Mouse (Mus musculus): ENCODE results near the gene Zswim4. TPM values are rescaled to one million over a fixed set of nuclear protein-coding genes. Genes with fewer than 3 reads are reported as not detected.
"Not testable (repeated sequence)": the region's sequence is repeated elsewhere in the genome, so short reads cannot be mapped to it uniquely, and the experiment has no call there.

The Zswim4 gene
- 6.3 and 7.8 TPM in 2 replicates for polyA plus RNA-seq (2014; fragmentation: Nextera tagmentation; extraction: Ambion mirVana)

GRCm38 (mm10) chr8:84236998-84237473, at the start of gene Zswim4:
Gene Zswim4, minus strand, starts transcription at chr8:84237055.
- peak within 1 kb of the TSS; percentile 89 for H3K4me3 ChIP-seq (ENCODE audit: low read depth, low read length)
- peaks cover 6% of the 10 kb centered on the region; the same call in 1 of the 2 replicates for H3K36me3 ChIP-seq (ENCODE audit: control insufficient read depth, insufficient read depth, low read length)
- H3K4me1 ChIP-seq (ENCODE audit: control insufficient read depth, insufficient read depth, low read length): peaks cover 10% of the 10 kb centered on the region
- peak within 1 kb of the TSS; percentile 88 for H3K4me2 ChIP-seq
- under 1% methylated on average over 35 of the region's 35 CpGs for WGBS (ENCODE audit: insufficient replicate concordance)
- H3K9me3 ChIP-seq (replicated peaks; ENCODE audit: control insufficient read depth, low read length): no peaks in the 10 kb centered on the region
- peak within 1 kb of the TSS; percentile 91 for H3K9ac ChIP-seq (ENCODE audit: low read depth, low read length)
- ATAC-seq (replicated peaks; ENCODE audit: insufficient number of reproducible peaks, low FRiP score, low TSS enrichment): peak; percentile 97
- H3K27me3 ChIP-seq (ENCODE audit: control insufficient read depth, insufficient read depth, low read length): no peaks in the 10 kb centered on the region
- H3K27ac ChIP-seq (ENCODE audit: low read depth, low read length): peak within 1 kb of the TSS; percentile 65

GRCm38 (mm10) chr8:84285665-84286064, 48.8 kb upstream of the Zswim4 start:
- not testable (repeated sequence) for H3K27me3 ChIP-seq (ENCODE audit: control insufficient read depth, insufficient read depth, low read length); H3K4me2 ChIP-seq; H3K4me1 ChIP-seq (ENCODE audit: control insufficient read depth, insufficient read depth, low read length); H3K4me3 ChIP-seq (ENCODE audit: low read depth, low read length); H3K27ac ChIP-seq (ENCODE audit: low read depth, low read length); H3K9ac ChIP-seq (ENCODE audit: low read depth, low read length); H3K36me3 ChIP-seq (ENCODE audit: control insufficient read depth, insufficient read depth, low read length); H3K9me3 ChIP-seq (replicated peaks; ENCODE audit: control insufficient read depth, low read length)
- 0 out of 2 replicates have a peak, but pooled peaks have one; percentile 7 for ATAC-seq (replicated peaks; ENCODE audit: insufficient number of reproducible peaks, low FRiP score, low TSS enrichment)
- WGBS (ENCODE audit: insufficient replicate concordance): 48% methylated on average over 5 of the region's 5 CpGs

GRCm38 (mm10) chr8:84284608-84285063, 47.8 kb upstream of the Zswim4 start:
- Histone ChIP-seq H3K4me1 (ENCODE audit: control insufficient read depth, insufficient read depth, low read length) (no peaks in the 10 kb centered on the region), H3K4me3 (ENCODE audit: low read depth, low read length) (no peak overlapping the region), H3K36me3 (ENCODE audit: control insufficient read depth, insufficient read depth, low read length) (no peaks in the 10 kb centered on the region), H3K4me2 (peak overlapping the region; percentile 43), H3K27me3 (ENCODE audit: control insufficient read depth, insufficient read depth, low read length) (no peaks in the 10 kb centered on the region), H3K9me3 (replicated peaks; ENCODE audit: control insufficient read depth, low read length) (no peaks in the 10 kb centered on the region), H3K9ac (ENCODE audit: low read depth, low read length) (no peak overlapping the region; the same call in 1 of the 2 replicates), H3K27ac (ENCODE audit: low read depth, low read length) (no peak overlapping the region)
- WGBS (ENCODE audit: insufficient replicate concordance): 14% methylated on average over 9 of the region's 9 CpGs
- ATAC-seq (replicated peaks; ENCODE audit: insufficient number of reproducible peaks, low FRiP score, low TSS enrichment): no peak

- H3K4me3 ChIP-seq (ENCODE audit: low read depth, low read length): no peak overlapping the region
- H3K4me2 ChIP-seq: no peak overlapping the region
- no peak overlapping the region for H3K9ac ChIP-seq (ENCODE audit: low read depth, low read length)
- no peaks in the 10 kb centered on the region for H3K27me3 ChIP-seq (ENCODE audit: control insufficient read depth, insufficient read depth, low read length)
- no peaks in the 10 kb centered on the region for H3K9me3 ChIP-seq (replicated peaks; ENCODE audit: control insufficient read depth, low read length)
- H3K4me1 ChIP-seq (ENCODE audit: control insufficient read depth, insufficient read depth, low read length): 0 out of 2 replicates have a peak, but pooled peaks cover 3% of the 10 kb centered on the region
- 51% methylated on average over 10 of the region's 10 CpGs for WGBS (ENCODE audit: insufficient replicate concordance)
- ATAC-seq (replicated peaks; ENCODE audit: insufficient number of reproducible peaks, low FRiP score, low TSS enrichment): no peak
- no peaks in the 10 kb centered on the region for H3K36me3 ChIP-seq (ENCODE audit: control insufficient read depth, insufficient read depth, low read length)
- H3K27ac ChIP-seq (ENCODE audit: low read depth, low read length): no peak overlapping the region
Measured at GRCm38 (mm10) chr8:84280777-84281176, 43.9 kb upstream of the Zswim4 start.

GRCm38 (mm10) chr8:84276447-84276846, 39.6 kb upstream of the Zswim4 start:
- no peak overlapping the region for H3K4me2 ChIP-seq
- no peaks in the 10 kb centered on the region for H3K27me3 ChIP-seq (ENCODE audit: control insufficient read depth, insufficient read depth, low read length)
- H3K9ac ChIP-seq (ENCODE audit: low read depth, low read length): no peak overlapping the region
- 70% methylated on average over 1 of the region's 1 CpGs for WGBS (ENCODE audit: insufficient replicate concordance)
- H3K4me1 ChIP-seq (ENCODE audit: control insufficient read depth, insufficient read depth, low read length): 0 out of 2 replicates have a peak, but pooled peaks cover 3% of the 10 kb centered on the region
- ATAC-seq (replicated peaks; ENCODE audit: insufficient number of reproducible peaks, low FRiP score, low TSS enrichment): no peak
- no peaks in the 10 kb centered on the region for H3K9me3 ChIP-seq (replicated peaks; ENCODE audit: control insufficient read depth, low read length)
- H3K27ac ChIP-seq (ENCODE audit: low read depth, low read length): no peak overlapping the region
- no peak overlapping the region for H3K4me3 ChIP-seq (ENCODE audit: low read depth, low read length)
- no peaks in the 10 kb centered on the region for H3K36me3 ChIP-seq (ENCODE audit: control insufficient read depth, insufficient read depth, low read length)

- H3K9ac ChIP-seq (ENCODE audit: low read depth, low read length): no peak overlapping the region
- H3K9me3 ChIP-seq (replicated peaks; ENCODE audit: control insufficient read depth, low read length): no peaks in the 10 kb centered on the region
- H3K36me3 ChIP-seq (ENCODE audit: control insufficient read depth, insufficient read depth, low read length): no peaks in the 10 kb centered on the region
- no peak overlapping the region for H3K27ac ChIP-seq (ENCODE audit: low read depth, low read length)
- H3K4me2 ChIP-seq: no peak overlapping the region
- H3K27me3 ChIP-seq (ENCODE audit: control insufficient read depth, insufficient read depth, low read length): no peaks in the 10 kb centered on the region
- WGBS (ENCODE audit: insufficient replicate concordance): 77% methylated on average over 3 of the region's 3 CpGs
- peaks cover 10% of the 10 kb centered on the region for H3K4me1 ChIP-seq (ENCODE audit: control insufficient read depth, insufficient read depth, low read length)
- no peak overlapping the region for H3K4me3 ChIP-seq (ENCODE audit: low read depth, low read length)
- no peak for ATAC-seq (replicated peaks; ENCODE audit: insufficient number of reproducible peaks, low FRiP score, low TSS enrichment)
Measured at GRCm38 (mm10) chr8:84273968-84274367, 37.1 kb upstream of the Zswim4 start.

- Histone ChIP-seq H3K4me2 (no peak overlapping the region), H3K27ac (ENCODE audit: low read depth, low read length) (no peak overlapping the region), H3K36me3 (ENCODE audit: control insufficient read depth, insufficient read depth, low read length) (no peaks in the 10 kb centered on the region), H3K9ac (ENCODE audit: low read depth, low read length) (no peak overlapping the region), H3K4me3 (ENCODE audit: low read depth, low read length) (no peak overlapping the region), H3K27me3 (ENCODE audit: control insufficient read depth, insufficient read depth, low read length) (no peaks in the 10 kb centered on the region), H3K4me1 (ENCODE audit: control insufficient read depth, insufficient read depth, low read length) (peaks cover 8% of the 10 kb centered on the region), H3K9me3 (replicated peaks; ENCODE audit: control insufficient read depth, low read length) (no peaks in the 10 kb centered on the region)
- ATAC-seq (replicated peaks; ENCODE audit: insufficient number of reproducible peaks, low FRiP score, low TSS enrichment): no peak
- 65% methylated on average over 4 of the region's 4 CpGs for WGBS (ENCODE audit: insufficient replicate concordance)
Measured at GRCm38 (mm10) chr8:84272302-84272701, 35.4 kb upstream of the Zswim4 start.

- Histone ChIP-seq H3K4me3 (ENCODE audit: low read depth, low read length) (peak within 1 kb of the TSS; percentile 82), H3K9ac (ENCODE audit: low read depth, low read length) (peak within 1 kb of the TSS; percentile 85), H3K4me2 (peak within 1 kb of the TSS; percentile 90), H3K36me3 (ENCODE audit: control insufficient read depth, insufficient read depth, low read length) (0 out of 2 replicates have a peak, but pooled peaks cover 4% of the 10 kb centered on the region), H3K4me1 (ENCODE audit: control insufficient read depth, insufficient read depth, low read length) (peaks cover 7% of the 10 kb centered on the region), H3K9me3 (replicated peaks; ENCODE audit: control insufficient read depth, low read length) (no peaks in the 10 kb centered on the region), H3K27me3 (ENCODE audit: control insufficient read depth, insufficient read depth, low read length) (no peaks in the 10 kb centered on the region), H3K27ac (ENCODE audit: low read depth, low read length) (no peak within 1 kb of the TSS; the same call in 1 of the 2 replicates)
- WGBS (ENCODE audit: insufficient replicate concordance): under 1% methylated on average over 44 of the region's 44 CpGs
- ATAC-seq (replicated peaks; ENCODE audit: insufficient number of reproducible peaks, low FRiP score, low TSS enrichment): peak; percentile 99
Measured at GRCm38 (mm10) chr8:84269950-84270773, 33.3 kb upstream of the Zswim4 start, which contains the start of gene Ccdc130. Gene Ccdc130, minus strand, starts transcription at chr8:84270380.
